Mouse (Mus musculus): Measurements from ENCODE around the gene Fbxw4. TPM values are rescaled to one million over a fixed set of nuclear protein-coding genes. Genes with fewer than 3 reads are reported as not detected.
"Not testable (repeated sequence)": the region's sequence is repeated elsewhere in the genome, so short reads cannot be mapped to it uniquely, and the experiment has no call there.

Fbxw4 gene
- total RNA-seq, 2 experiments from 2014 or later = 32.9 to 33.5 TPM

DNA sequence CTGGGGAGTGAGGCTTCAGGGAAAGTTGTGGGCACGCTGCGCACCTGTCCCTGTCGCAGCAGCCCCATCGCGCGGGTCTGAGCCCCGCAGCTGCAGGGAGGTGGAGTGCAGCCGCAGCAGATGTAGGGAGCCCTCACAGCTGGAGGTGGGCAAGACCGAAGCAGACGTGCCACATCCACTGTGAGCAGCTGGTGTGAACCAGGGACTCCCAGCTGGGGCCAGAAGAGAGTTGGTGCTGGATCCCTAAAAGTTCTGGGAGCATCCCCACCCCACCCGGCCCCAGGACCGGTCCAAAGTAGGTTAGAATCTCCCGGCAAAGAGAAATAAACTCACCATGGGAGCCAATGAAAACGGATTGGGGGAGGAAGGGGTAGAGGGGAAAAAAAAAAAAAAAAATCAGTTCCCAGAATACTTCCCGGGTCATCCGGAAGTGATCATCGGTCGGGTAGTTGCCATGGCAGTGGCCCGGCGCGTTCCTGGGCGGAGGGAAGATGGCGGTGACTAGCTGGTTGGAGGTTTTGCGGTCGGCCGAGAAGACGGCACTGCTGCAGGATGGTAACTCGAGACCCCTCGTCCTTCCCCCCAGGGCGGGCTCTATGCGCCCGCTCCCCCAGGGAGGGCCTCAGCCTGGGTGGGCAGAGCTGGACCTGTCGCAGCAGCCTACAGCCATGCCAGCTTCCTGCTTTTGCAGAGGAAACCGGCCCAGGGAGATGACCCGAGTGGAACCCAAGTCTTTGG, 99.8 kb downstream of the Fbxw4 start, which contains the start of the genes Poll and Gm17018:
Poll (minus strand) TSS at position 379 of the 738 bp plus-strand sequence.
Gm17018 (plus strand) TSS at position 463 of the 738 bp plus-strand sequence.
- peak; percentile 83 to 91 for DNase-seq (ENCODE audit: low spot score in 2 of 2)
- intact Hi-C loops (cut with DNase I) = no loop called here

DNA sequence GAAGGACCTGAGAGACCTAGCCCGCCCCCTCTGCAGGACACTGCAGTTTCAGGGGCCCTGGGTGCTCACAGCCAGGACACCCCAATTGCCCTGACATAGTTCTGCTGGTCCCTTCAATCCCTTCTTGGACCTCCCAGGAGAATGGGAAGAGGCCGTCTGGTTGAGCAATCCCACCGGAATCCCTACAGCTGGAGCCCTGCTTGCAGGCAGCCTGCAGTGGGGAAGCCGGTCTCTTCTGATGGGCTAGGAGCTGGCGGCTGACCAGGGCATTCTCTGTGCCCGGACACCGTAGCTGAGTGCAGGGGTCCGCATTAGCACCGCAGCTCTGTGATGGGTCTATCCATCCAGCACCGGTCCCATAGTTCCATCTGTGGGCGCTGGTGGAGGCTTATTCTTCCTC, 106.0 kb downstream of the Fbxw4 start:
- no peak for DNase-seq (ENCODE audit: low spot score in 2 of 2)
- intact Hi-C loops (cut with DNase I) = no loop called here

DNA sequence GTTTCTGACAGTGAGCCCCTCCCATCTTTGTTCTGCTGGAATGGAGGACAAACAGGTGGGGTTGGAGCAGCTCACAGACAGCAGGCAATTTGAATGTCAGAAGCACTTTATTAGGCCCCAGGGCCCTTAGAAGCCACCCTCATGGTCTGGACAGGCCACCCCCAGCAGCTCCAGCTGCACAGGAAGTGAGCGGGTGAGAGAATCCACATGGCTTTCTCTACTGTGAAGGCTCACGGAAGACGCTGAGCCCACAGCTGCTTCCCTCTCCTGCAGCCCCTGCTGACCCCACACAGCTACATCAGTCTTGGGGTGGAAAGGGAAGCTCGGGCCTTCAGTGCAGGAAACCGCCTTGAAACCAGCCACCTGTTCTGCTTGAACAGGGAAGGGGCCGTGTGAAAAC, 107.9 kb downstream of the Fbxw4 start:
- no peak for DNase-seq (ENCODE audit: low spot score in 2 of 2)
- intact Hi-C loops (cut with DNase I) = no loop called here

DNA sequence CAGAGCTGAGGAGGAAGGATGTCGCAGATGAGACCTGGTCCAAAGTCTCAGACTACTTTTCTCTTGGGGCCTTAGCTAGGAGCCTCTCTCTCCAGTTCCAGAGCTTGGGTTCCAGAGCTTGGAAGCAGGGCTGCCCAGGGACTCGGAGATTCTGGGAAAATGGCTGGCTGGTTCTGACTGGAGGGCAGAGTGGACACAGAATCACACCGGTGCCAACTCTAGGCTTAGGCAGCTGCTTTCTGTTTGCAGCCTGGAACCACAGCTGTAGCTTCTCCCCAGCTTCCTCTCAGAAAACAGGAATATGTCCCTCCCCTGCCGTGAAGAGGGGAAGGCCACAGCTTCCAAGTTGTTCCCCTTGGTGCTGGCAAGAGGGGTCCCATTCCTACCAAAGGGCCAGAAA, 110.2 kb downstream of the Fbxw4 start:
- intact Hi-C loops (cut with DNase I) = loop anchor here (5.0 kb wide), 1 partner anchor 373 kb away; no protein-coding TSS in a partner anchor
- no peak for DNase-seq (ENCODE audit: low spot score in 2 of 2)

DNA sequence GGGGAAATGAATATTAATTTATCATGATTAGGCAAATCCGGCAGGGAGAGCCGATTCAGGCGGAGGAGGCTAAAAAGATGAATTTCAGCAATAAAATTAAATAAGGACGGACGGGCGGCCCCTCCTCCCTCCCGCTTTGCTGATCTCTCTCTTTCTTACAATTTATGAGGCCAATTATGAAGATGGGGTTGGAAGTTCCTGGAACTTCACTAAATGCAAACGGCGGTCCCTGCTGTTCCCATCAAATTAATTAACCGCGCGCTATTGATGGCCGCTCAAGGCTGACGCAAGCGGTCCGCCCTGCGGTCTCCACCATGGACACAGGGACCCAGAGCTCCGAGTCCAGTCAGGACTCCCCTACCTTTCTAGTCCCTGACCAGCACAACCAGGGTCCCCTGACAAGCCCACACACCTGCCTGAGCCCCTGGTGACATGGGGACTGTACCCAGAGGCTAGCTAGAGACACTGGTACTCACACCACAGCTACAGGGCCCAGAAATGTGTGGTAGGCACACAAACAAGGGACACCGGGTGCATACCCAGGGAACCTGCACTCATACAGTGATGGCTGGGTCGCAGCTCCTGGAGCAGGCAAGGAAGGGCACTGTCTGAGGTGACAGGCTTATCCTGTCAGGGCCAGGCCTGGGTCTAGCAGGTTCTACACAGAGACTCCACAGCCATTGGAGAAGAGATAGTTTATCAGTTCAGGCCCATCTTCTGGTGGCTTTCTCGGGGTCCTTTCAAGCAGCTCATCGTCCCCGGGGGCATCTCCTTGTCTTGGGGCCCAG, 110.8 kb downstream of the Fbxw4 start:
- DNase-seq (ENCODE audit: low spot score in 2 of 2) = no peak
- intact Hi-C loops (cut with DNase I) = loop anchor here (5.0 kb wide), 1 partner anchor 372 kb away; no protein-coding TSS in a partner anchor

DNA sequence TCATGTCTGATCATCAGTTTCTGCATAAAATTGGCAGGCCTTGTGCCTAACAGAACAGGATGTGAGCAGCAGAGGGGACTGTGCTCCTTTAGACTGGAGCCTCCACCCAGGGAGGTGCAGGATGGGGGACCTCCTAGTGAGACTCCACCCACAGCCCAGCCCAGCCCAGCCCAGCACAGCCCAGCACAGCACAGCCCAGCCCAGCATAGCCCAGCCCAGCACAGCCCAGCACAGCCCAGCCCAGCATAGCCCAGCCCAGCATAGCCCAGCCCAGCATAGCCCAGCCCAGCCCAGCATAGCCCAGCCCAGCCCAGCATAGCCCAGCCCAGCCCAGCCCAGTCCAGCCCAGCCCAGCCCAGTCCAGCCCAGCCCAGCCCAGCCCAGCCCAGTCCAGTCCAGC, 111.9 kb downstream of the Fbxw4 start:
- intact Hi-C loops (cut with DNase I) = loop anchor here (5.0 kb wide), 1 partner anchor 371 kb away; no protein-coding TSS in a partner anchor

DNA sequence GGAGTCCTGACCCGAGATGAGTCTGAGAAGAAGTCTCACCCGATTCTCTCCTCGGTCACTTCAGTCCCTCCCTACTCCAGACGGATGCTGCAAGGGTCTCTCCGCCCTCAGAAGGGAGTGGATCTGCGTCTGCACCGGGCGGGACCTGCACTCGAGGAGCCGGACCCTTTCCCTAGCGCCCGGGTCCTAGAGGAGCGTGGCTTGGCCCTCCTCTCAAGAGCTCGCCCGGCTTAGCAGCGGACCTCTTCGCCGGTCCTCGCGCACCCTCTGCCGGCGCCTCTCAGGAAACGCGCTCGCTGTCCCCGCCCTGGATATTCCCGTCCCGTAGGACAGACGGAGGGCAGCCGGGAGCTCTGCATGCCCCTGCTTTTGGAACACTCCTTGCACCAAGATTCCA, 115.2 kb downstream of the Fbxw4 start:
- intact Hi-C loops (cut with DNase I) = loop anchor here (1.0 to 5.0 kb wide), 4 partner anchors 58 to 368 kb away; no protein-coding TSS in a partner anchor
- DNase-seq (ENCODE audit: low spot score in 2 of 2) = peak; percentile 76 to 77

More for the DNA sequence above, 111.9 kb downstream of the Fbxw4 start:
- DNase-seq (ENCODE audit: low spot score in 2 of 2) = not testable (repeated sequence)

DNA sequence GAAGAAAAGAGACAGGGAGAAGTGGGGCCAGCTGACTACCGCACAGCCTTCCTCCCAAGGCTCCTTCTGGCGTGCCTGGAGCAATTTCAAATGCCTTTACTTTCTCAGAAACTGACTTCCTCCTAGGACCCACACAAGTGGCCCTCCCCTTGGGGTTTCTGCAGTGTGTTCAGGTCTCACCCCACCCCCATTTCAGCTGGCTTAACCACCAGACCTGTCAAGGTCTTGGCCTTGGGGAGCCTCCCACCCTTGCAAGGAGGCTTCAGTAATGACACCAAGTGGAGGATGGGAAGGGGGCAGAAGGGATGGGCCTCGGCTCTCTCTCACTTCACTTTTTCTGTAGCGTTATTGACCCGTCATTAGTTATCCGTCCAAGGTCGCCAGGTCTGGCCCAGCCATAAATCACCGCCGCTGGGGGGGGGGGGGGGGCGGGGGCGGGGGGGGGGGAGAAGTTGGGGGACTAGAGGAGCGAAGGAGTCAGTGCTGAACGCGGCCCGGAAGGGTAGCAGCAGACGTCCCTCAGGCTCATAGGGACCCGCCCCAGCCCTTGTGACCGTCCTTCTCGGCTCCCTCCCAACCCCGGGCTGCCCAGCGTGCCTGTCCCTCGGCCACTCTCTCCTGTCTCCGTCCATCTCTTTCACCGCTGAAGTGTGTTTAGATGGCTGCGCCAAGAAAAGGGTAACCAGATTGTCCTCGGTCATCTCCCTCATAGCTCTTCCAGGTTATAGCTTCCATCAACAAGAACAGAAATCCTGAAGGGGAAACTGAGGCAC, 115.8 kb downstream of the Fbxw4 start:
- DNase-seq (ENCODE audit: low spot score in 2 of 2) = no peak

DNA sequence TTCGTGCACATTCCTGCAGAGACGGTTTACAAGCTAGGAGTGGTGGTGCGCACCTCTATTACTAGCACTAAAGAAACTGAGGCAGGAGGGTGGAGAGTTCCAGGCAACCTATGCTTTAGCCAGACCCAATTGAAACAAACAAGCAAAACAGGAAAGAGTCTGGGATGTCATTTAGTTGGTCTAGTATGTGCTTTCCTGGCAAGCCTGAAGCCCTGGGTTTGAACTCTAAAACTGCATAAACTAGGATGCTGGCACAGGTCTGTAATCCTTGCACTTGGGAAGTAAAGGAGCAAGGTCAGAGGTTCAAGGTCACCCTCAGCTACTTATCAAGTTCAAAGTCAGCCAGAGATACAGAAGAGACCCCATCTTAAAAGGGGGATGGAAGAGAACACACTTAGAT, 118.1 kb downstream of the Fbxw4 start:
- intact Hi-C loops (cut with DNase I) = loop anchor here (5.0 kb wide), 2 partner anchors 55 to 240 kb away; no protein-coding TSS in a partner anchor
- DNase-seq (ENCODE audit: low spot score in 2 of 2) = no peak

More for the DNA sequence above, 115.8 kb downstream of the Fbxw4 start:
- intact Hi-C loops (cut with DNase I) = loop anchor here (5.0 kb wide), 2 partner anchors 57 to 242 kb away; no protein-coding TSS in a partner anchor

DNA sequence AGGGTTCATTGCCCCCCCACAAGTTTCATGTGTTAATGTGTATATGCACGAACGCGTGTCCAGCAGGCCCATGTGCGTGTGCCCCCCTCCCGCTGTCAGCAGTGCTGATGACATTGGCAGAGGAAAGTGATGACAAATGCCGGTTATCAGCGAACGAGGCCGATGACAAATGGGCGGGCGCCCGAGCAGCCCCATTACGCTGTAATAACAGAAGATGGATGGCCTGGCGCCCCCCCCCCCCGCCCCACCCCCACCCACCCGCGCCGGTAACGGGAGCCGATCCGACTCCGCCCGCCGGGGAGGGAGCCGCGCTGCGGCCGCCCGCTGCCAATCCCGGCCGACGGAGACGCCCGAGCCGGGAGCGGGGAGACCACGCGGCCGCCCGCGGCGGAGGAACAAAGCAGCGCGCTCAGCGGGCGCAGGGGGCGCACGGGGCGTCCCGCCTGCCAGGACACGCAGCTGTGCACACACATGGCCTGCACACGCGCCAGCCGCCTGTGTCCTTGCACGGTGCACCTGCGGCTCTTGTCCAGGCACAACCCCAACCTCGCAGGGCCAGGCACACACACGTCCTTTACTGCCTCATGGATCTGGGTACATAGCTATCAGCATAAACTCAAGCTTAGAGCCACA, 118.6 kb downstream of the Fbxw4 start:
- DNase-seq (ENCODE audit: low spot score in 2 of 2) = peak; percentile 43 to 63
- intact Hi-C loops (cut with DNase I) = loop anchor here (5.0 kb wide), 2 partner anchors 54 to 239 kb away; no protein-coding TSS in a partner anchor

DNA sequence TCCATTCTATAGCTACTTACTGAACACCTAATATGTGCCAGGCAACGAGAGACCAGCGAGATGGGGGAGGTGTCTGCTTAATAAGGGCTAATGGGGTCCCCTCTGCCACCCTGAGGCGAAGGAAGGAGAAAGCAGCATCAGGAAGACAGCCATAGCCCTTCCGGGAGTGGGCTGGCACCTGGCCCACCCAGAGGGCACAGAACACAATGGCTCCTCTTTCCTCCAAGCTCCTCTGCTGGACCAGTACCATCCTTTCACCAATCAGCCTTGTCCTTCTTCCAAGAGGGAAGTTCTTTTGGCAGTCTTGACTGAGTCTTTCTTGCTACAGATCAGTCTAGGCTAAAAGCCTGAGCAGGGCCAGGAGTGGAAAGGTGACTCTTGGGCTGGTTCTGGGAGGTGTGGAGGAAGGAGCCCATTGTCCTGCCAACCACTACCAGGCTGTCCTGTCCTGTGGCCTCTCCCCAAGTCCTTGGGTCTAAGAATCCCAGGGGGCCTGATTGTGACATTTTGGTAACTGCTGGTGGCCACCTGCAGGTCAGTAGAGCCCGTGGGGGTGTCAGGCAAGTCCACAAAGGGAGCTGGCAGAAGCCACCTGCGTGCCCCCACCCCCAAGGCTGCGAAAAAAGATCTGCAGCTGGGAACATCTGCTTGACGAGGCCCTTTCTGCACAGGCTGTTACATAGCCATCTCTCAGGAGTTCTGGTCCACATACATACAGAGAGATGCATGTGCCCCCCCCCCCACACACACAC, 119.3 kb downstream of the Fbxw4 start:
- DNase-seq (ENCODE audit: low spot score in 2 of 2) = peak in 1 of 2 experiments; percentile 36
- intact Hi-C loops (cut with DNase I) = loop anchor here (5.0 kb wide), 2 partner anchors 54 to 239 kb away; no protein-coding TSS in a partner anchor

DNA sequence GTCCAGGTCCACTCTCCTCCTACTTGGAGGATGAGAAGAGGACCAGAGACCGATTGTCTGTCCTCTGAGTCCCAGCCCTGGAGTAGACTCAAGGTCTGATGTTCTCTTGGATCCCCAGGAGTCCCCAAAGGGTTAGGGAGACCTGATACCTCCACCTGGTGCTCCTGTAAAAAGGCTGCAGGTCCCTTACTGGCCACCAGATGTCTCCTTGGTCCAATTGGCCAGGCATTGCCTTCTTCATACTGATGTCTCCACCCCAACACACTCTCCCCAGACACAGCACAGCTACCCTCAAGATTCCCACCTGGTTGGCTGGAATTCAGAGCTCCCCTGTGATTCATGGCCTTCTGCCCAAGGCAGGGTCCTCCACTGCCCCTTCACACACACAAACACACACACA, 122.6 kb downstream of the Fbxw4 start:
- peak; percentile 45 to 58 for DNase-seq (ENCODE audit: low spot score in 2 of 2)
- intact Hi-C loops (cut with DNase I) = no loop called here

DNA sequence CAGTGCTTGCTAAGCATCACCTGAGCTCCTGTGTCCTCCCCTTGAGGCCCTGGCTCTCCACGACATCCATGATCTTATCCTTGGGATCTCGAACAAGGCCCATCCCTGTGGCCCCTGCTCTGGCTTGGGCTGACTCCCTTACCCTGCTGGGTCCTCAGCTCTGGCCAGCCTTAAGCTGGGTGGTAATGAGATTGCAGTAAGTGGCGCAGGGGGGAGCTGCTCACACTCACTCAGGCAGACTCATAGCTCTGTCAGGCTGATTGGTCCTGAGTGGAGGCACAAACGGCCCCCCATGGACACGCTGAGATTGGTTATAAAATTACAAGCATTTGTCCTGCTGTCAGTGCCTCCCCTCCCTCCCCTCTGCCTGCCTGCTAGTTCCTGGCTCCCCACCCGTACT, 124.2 kb downstream of the Fbxw4 start:
- intact Hi-C loops (cut with DNase I) = no loop called here
- DNase-seq (ENCODE audit: low spot score in 2 of 2) = no peak

DNA sequence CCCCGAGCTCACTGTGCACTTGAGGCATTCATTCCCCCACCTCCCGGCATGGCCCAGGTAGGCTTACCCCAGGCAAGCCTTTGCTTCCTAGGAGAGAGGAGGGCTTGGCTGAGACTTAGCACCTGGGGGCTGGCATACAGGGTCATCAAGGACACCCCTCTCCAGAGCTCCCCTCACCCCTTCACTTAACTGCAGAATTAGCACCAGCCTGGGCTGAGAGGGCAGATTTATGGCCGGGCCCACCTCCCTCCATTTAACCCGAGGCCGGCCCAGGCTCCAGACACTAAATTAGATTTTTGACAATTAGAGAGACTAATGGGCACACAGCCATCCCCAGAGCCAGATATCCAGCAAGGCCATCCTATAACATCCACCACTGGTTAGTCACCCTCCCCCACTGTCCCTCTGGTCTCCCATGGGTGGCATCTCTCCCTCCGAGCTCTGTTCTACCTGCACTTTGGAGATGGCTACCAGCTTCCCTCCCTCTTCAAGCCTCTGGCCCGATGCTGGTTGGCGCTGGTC, 124.8 kb downstream of the Fbxw4 start:
- DNase-seq (ENCODE audit: low spot score in 2 of 2) = no peak
- intact Hi-C loops (cut with DNase I) = no loop called here

DNA sequence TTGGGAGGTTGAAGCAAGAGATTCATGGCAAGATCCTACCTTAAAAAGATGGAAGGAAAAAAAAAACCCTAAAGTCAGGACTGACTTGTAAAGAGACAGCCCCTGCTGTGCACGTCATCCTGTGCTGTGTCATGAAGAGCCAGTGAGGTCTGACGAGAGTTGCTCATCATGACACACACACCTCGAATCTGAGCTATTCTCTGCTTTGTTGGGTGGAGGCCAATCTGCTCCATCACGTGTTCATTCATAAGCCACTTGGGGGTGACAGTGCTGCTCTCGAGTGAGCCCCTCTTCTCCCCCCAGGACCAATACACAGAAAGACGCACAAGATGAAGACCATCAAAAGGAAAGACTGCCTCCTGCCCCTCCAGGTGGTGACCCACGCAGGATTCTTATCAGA, 126.5 kb downstream of the Fbxw4 start:
- intact Hi-C loops (cut with DNase I) = no loop called here
- DNase-seq (ENCODE audit: low spot score in 2 of 2) = no peak

DNA sequence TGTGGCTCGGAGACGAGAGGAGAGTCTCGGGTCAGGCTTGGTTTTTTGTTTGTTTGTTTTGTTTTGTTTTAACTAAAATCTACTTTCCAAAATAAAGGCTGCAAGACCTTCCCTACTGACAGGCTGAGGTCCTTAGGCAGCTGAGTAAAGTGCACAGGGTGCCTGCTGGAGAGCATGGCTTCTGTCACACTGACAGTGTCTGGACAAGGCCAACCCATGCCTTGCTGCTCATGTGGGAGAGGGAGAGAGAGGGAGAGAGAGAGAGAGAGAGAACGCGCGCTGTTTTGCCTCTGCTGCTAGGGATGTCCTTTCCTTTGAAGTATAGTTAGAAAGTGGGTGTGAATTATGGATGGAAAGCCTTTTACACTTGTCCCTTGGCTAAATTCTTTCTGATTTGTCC, 128.6 kb downstream of the Fbxw4 start:
- intact Hi-C loops (cut with DNase I) = no loop called here

DNA sequence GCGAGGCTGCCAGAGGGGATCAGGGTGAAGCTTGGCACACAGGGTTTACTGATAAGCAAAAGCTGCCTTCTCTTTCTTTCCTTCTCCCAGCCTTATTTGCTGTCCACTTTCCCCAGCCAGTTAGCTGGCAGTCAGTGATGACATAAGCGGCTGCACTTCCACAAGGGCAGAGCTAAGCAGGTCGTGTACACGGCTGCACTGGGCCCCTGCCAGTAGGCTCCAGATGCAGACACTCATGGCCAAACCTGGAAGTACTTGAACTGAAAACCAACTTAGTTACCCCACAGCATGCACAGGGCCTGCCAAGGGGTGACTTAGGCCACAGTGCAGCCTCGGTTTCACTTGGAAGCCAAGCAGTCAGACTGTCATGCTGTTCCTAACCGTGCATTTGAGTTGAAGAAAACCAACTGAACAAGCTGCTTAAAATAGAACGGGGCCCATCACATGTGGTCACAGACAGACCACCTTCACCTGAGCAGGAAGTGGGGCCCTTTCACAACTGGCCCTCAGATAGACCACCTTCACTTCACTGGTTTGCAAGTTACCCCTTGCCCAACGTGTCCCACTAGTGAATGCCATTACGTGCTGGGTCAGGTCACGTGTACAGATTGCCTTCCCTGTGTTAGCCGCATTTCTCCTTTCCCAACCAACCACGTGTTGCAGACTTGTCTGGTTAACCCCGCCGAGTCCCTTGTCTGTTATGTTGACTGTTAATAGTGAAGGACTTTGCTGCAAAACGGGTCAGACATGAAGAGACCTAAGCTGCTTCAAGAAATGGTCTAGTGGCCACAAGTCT, 129.7 kb downstream of the Fbxw4 start:
- intact Hi-C loops (cut with DNase I) = no loop called here
- no peak for DNase-seq (ENCODE audit: low spot score in 2 of 2)

More for the DNA sequence above, 128.6 kb downstream of the Fbxw4 start:
- no peak for DNase-seq (ENCODE audit: low spot score in 2 of 2)

Data from left cerebral cortex, postnatal 25 days (tissue).